Mouse (Mus musculus) myocyte (in vitro differentiated cells): ENCODE measurements around the gene Vmn1r213. TPM values are rescaled to one million over a fixed set of nuclear protein-coding genes. Genes with fewer than 3 reads are reported as not detected.

Experiments used
- H3K27me3 ChIP-seq: one replicate; pipeline ENCODE4 v1.6.1; 2011; ENCODE audit not compliant: control insufficient read depth, insufficient read depth, insufficient read length
- H3K36me3 ChIP-seq: one replicate; pipeline ENCODE4 v1.6.1; 2011; ENCODE audit not compliant: control insufficient read depth, insufficient read depth
- H3K4me2 ChIP-seq: one replicate; pipeline ENCODE4 v1.6.1; 2011; ENCODE audit warnings: low read depth, control low read depth
- H3K4me3 ChIP-seq: one replicate; pipeline ENCODE4 v1.5.1; 2011; ENCODE audit warnings: mild to moderate bottlenecking, control low read depth, moderate library complexity
- H3K79me2 ChIP-seq: one replicate; pipeline ENCODE4 v1.6.1; 2011; ENCODE audit not compliant: control insufficient read depth, insufficient read depth
- H3ac ChIP-seq: one replicate; pipeline ENCODE4 v1.6.1; 2011; ENCODE audit not compliant: control insufficient read depth, insufficient read length
- CEBPB ChIP-seq: IDR thresholded peaks from 2 replicates; pipeline ENCODE4 v1.6.1; 2011; ENCODE audit warnings: mild to moderate bottlenecking, moderate library complexity; ENCODE audit not compliant: poor library complexity, insufficient read depth, severe bottlenecking
- E2F4 ChIP-seq: IDR thresholded peaks from one replicate; pipeline ENCODE4 v1.6.1; 2011; ENCODE audit warnings: mild to moderate bottlenecking, control low read depth, moderate library complexity; ENCODE audit not compliant: insufficient read depth
- MAX ChIP-seq: IDR thresholded peaks from one replicate; pipeline ENCODE4 v1.6.1; 2011; ENCODE audit warnings: low read depth, mild to moderate bottlenecking, control low read depth
- MYOD1 ChIP-seq, 3 experiments: IDR thresholded peaks; one replicate each; pipeline ENCODE4 v1.6.1; 2011; ENCODE audit warnings: control low read depth in 2 of 3, low read depth in 2 of 3, mild to moderate bottlenecking in 2 of 3, moderate library complexity in 1 of 3; ENCODE audit not compliant: insufficient read length in 2 of 3, control insufficient read depth in 1 of 3
- MYOG ChIP-seq, 3 experiments: IDR thresholded peaks; one replicate each; pipeline ENCODE4 v1.6.1; 2011; ENCODE audit warnings: control low read depth in 2 of 3, low read depth in 2 of 3, mild to moderate bottlenecking in 2 of 3; ENCODE audit not compliant: insufficient read length in 2 of 3, control insufficient read depth in 1 of 3, insufficient read depth in 1 of 3
- POLR2A ChIP-seq: IDR thresholded peaks from one replicate; pipeline ENCODE4 v1.6.1; 2011; ENCODE audit warnings: low read depth, mild to moderate bottlenecking, control low read depth, moderate library complexity; ENCODE audit not compliant: insufficient read length
- POLR2AphosphoS2 ChIP-seq: IDR thresholded peaks from one replicate; pipeline ENCODE4 v1.6.1; 2011; ENCODE audit warnings: low read depth, control low read depth; ENCODE audit not compliant: insufficient read length
- REST ChIP-seq: IDR thresholded peaks from one replicate; pipeline ENCODE4 v1.6.1; 2011; ENCODE audit warnings: mild to moderate bottlenecking, control low read depth, moderate library complexity; ENCODE audit not compliant: insufficient read depth, insufficient read length
- SRF ChIP-seq: IDR thresholded peaks from one replicate; pipeline ENCODE4 v1.6.1; 2011; ENCODE audit warnings: low read depth; ENCODE audit not compliant: control insufficient read depth, insufficient read length
- TCF12 ChIP-seq: IDR thresholded peaks from one replicate; pipeline ENCODE4 v1.6.1; 2011; ENCODE audit warnings: mild to moderate bottlenecking, control low read depth; ENCODE audit not compliant: poor library complexity, insufficient read depth, severe bottlenecking
- TCF3 ChIP-seq: IDR thresholded peaks from one replicate; pipeline ENCODE4 v1.6.1; 2011; ENCODE audit warnings: low read depth, control low read depth; ENCODE audit not compliant: insufficient read length
- USF1 ChIP-seq: IDR thresholded peaks from one replicate; pipeline ENCODE4 v1.6.1; 2011; ENCODE audit warnings: low read depth, mild to moderate bottlenecking, control low read depth, moderate library complexity
- polyA plus RNA-seq: library from polyadenylated mRNA; unstranded; fragments of >200 nt; fragmentation: generic; extraction: Trizol; gene quantifications from one replicate; pipeline ENCODE4 v1.2.1, GENCODE M21; 2012; ENCODE audit warnings: missing spikeins

Gene Vmn1r213
- polyA plus RNA-seq = not detected

GRCm38 (mm10) chr13:23007356-23007755, at the start of gene Vmn1r213:
Gene Vmn1r213, plus strand, starts transcription at chr13:23007656.
- H3K79me2 ChIP-seq = no peaks in the 10 kb centered on the region
- TF ChIP-seq E2F4 (no peak), REST (no peak), USF1 (no peak), MYOG (IDR thresholded peaks at IDR 0.05; ENCODE audit: control insufficient read depth in 1 of 3, insufficient read depth in 1 of 3, insufficient read length in 2 of 3, low read depth in 2 of 3) (no peak), MAX (no peak), SRF (no peak), POLR2AphosphoS2 (no peak), POLR2A (no peak), TCF3 (no peak), CEBPB (no peak)
- H3K4me3 ChIP-seq = no peak within 1 kb of the TSS
- H3K36me3 ChIP-seq = no peaks in the 10 kb centered on the region
- H3ac ChIP-seq = no peak within 1 kb of the TSS
- H3K27me3 ChIP-seq = no peaks in the 10 kb centered on the region
- H3K4me2 ChIP-seq = no peak within 1 kb of the TSS

- TF ChIP-seq TCF12 (no peak), CEBPB (no peak), POLR2AphosphoS2 (no peak), SRF (no peak), MYOG (IDR thresholded peaks at IDR 0.05; ENCODE audit: control insufficient read depth in 1 of 3, insufficient read depth in 1 of 3, insufficient read length in 2 of 3, low read depth in 2 of 3) (no peak), MYOD1 (IDR thresholded peaks at IDR 0.05; ENCODE audit: control insufficient read depth in 1 of 3, insufficient read length in 2 of 3, low read depth in 2 of 3) (no peak), TCF3 (no peak), POLR2A (no peak), MAX (no peak)
- no peak overlapping the region for H3ac ChIP-seq
Observed at GRCm38 (mm10) chr13:22990214-22990891, 17.1 kb upstream of the Vmn1r213 start.

GRCm38 (mm10) chr13:22992178-22992700, 15.2 kb upstream of the Vmn1r213 start:
- Histone ChIP-seq H3K79me2 (no peaks in the 10 kb centered on the region), H3K4me3 (no peak overlapping the region), H3K27me3 (no peaks in the 10 kb centered on the region), H3K36me3 (no peaks in the 10 kb centered on the region), H3K4me2 (no peak overlapping the region), H3ac (no peak overlapping the region)
- TF ChIP-seq CEBPB (no peak), REST (no peak), POLR2A (no peak), MAX (no peak), SRF (no peak), MYOD1 (IDR thresholded peaks at IDR 0.05; ENCODE audit: control insufficient read depth in 1 of 3, insufficient read length in 2 of 3, low read depth in 2 of 3) (no peak), TCF3 (no peak), MYOG (IDR thresholded peaks at IDR 0.05; ENCODE audit: control insufficient read depth in 1 of 3, insufficient read depth in 1 of 3, insufficient read length in 2 of 3, low read depth in 2 of 3) (no peak), POLR2AphosphoS2 (no peak), USF1 (no peak)

More at GRCm38 (mm10) chr13:22990214-22990891, 17.1 kb upstream of the Vmn1r213 start:
- Histone ChIP-seq H3K4me3 (no peak overlapping the region), H3K4me2 (no peak overlapping the region), H3K36me3 (no peaks in the 10 kb centered on the region), H3K27me3 (no peaks in the 10 kb centered on the region), H3K79me2 (no peaks in the 10 kb centered on the region)

- Histone ChIP-seq H3K4me3 (no peak overlapping the region), H3ac (no peak overlapping the region), H3K36me3 (no peaks in the 10 kb centered on the region), H3K27me3 (no peaks in the 10 kb centered on the region), H3K79me2 (no peaks in the 10 kb centered on the region), H3K4me2 (no peak overlapping the region)
- TF ChIP-seq TCF3 (no peak), CEBPB (no peak), SRF (no peak), MYOG (IDR thresholded peaks at IDR 0.05; ENCODE audit: control insufficient read depth in 1 of 3, insufficient read depth in 1 of 3, insufficient read length in 2 of 3, low read depth in 2 of 3) (no peak), MYOD1 (IDR thresholded peaks at IDR 0.05; ENCODE audit: control insufficient read depth in 1 of 3, insufficient read length in 2 of 3, low read depth in 2 of 3) (no peak), TCF12 (no peak), POLR2A (no peak), MAX (no peak), USF1 (no peak), E2F4 (no peak), POLR2AphosphoS2 (no peak), REST (no peak)
Observed at GRCm38 (mm10) chr13:22992721-22993120, 14.7 kb upstream of the Vmn1r213 start.

GRCm38 (mm10) chr13:23018158-23018557, 10.7 kb downstream of the Vmn1r213 start:
- H3K36me3 ChIP-seq = no peaks in the 10 kb centered on the region
- H3ac ChIP-seq = no peak overlapping the region
- no peaks in the 10 kb centered on the region for H3K27me3 ChIP-seq
- no peak overlapping the region for H3K4me3 ChIP-seq
- H3K79me2 ChIP-seq = no peaks in the 10 kb centered on the region
- no peak overlapping the region for H3K4me2 ChIP-seq
- TF ChIP-seq POLR2AphosphoS2 (no peak), REST (no peak), MAX (no peak), MYOD1 (IDR thresholded peaks at IDR 0.05; ENCODE audit: control insufficient read depth in 1 of 3, insufficient read length in 2 of 3, low read depth in 2 of 3) (no peak), TCF12 (no peak), E2F4 (no peak), USF1 (no peak), CEBPB (no peak), SRF (no peak), MYOG (IDR thresholded peaks at IDR 0.05; ENCODE audit: control insufficient read depth in 1 of 3, insufficient read depth in 1 of 3, insufficient read length in 2 of 3, low read depth in 2 of 3) (no peak), POLR2A (no peak), TCF3 (no peak)
